Mouse (Mus musculus): ENCODE measurements around the gene Sycn.
A peak's percentile ranks its signal among the peaks of the same experiment; 100 is the strongest.
"Not testable (repeated sequence)": the region's sequence is repeated elsewhere in the genome, so short reads cannot be mapped to it uniquely, and the experiment has no call there.

The Sycn gene

GRCm38 (mm10) chr7:28540526-28540925 is at the start of gene Sycn:
Gene Sycn (plus strand): TSS chr7:28540885.
- DNase-seq (ENCODE audit: low spot score in 2 of 2), result no peak

DNA sequence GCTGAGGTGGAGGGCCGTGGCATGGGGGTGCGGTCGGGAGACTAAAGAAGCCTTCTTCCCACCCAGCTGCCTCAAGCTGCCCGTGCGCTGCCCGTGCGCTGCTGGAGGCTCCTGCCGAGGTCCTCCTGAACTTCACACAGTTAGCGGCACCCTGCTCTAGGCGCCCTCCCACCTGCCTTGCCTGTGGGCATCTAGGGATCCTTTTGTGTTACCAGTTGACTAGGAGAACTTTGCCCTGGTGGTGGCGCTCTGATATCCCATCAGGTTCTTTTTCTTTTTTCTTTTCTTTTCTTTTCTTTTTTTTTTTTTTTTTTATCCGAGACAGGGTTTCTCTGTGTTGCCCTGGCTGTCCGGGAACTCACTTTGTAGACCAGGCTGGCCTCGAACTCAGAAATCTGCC is 49.8 kb upstream of the Sycn start:
- no peak for DNase-seq (ENCODE audit: low spot score in 2 of 2)

DNA sequence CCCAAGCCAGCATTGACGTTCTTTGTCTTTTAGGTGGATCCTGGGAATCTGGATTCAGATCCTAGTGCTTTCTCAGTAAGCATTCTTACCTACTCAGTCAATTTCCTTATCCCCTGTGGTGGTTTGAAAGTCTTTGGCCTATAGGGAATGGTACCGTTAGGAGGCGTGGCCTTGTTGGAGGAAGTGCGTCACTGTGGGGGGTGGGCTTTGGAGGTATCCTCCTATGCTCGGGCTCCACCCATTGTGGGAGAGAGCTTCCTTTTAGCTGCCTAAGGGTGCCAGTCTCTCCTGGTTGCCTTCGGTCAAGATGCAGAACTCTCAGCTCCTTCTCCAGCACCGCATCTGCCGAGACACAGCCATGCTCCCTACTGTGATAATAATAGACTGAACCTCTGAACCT is 48.4 kb upstream of the Sycn start:
- no peak for DNase-seq (ENCODE audit: low spot score in 2 of 2)

- no peak for DNase-seq (ENCODE audit: low spot score in 2 of 2)
These were observed 45.3 kb upstream of the Sycn start for GRCm38 (mm10) chr7:28495426-28495825.

DNA sequence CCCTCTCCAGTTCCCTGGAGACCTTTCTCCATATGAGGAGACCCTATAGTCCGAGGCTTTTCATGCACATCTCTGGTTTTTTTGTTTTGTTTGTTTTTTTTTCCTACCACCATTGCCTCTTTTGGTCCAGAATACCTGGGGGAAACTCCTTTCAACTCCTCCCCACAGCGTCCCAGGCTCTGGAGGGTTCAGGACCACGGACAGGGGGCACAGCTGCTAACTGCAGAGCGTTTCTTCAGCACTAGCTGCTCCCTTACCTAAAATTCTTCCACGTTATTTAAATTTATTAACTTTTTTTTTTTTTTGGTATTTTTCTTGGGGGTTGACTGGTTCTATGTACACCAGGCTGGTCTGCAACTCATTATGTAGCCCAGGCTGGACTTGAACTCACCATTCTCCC is 35.1 kb upstream of the Sycn start:
- no peak for DNase-seq (ENCODE audit: low spot score in 2 of 2)

- DNase-seq (ENCODE audit: low spot score in 2 of 2), result not testable (repeated sequence)
These were observed 31.6 kb upstream of the Sycn start for GRCm38 (mm10) chr7:28509121-28509520.

- DNase-seq (ENCODE audit: low spot score in 2 of 2), result not testable (repeated sequence)
These were observed 30.2 kb upstream of the Sycn start, which contains the start of gene Ifnl2 for GRCm38 (mm10) chr7:28510405-28510974. Gene Ifnl2 (minus strand): TSS chr7:28510455.

DNA sequence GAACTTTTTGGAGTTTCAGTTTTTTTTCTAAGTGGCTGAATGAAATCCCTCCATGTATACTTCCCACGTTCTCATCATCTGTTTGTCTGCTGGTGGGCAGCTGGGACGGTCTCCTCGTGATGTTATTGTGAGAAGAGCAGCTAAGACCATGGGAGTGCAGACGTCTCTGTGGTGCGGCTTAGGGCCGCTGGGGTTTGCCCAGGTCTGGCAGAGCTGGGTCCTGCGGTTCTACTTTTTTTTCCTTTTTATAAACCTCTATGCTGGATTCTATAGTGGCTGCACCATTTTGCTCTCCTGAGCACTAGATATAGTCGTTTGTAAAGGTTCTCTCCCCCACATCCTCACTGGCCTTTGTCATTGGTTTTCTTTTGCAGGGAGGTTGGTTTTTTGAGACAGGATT is 29.2 kb upstream of the Sycn start:
- no peak for DNase-seq (ENCODE audit: low spot score in 2 of 2)

- DNase-seq (ENCODE audit: low spot score in 2 of 2), result not testable (repeated sequence)
These were observed 18.1 kb upstream of the Sycn start, which contains the start of gene Ifnl3 for GRCm38 (mm10) chr7:28522536-28522935. Gene Ifnl3 (plus strand): TSS chr7:28522836.

DNA sequence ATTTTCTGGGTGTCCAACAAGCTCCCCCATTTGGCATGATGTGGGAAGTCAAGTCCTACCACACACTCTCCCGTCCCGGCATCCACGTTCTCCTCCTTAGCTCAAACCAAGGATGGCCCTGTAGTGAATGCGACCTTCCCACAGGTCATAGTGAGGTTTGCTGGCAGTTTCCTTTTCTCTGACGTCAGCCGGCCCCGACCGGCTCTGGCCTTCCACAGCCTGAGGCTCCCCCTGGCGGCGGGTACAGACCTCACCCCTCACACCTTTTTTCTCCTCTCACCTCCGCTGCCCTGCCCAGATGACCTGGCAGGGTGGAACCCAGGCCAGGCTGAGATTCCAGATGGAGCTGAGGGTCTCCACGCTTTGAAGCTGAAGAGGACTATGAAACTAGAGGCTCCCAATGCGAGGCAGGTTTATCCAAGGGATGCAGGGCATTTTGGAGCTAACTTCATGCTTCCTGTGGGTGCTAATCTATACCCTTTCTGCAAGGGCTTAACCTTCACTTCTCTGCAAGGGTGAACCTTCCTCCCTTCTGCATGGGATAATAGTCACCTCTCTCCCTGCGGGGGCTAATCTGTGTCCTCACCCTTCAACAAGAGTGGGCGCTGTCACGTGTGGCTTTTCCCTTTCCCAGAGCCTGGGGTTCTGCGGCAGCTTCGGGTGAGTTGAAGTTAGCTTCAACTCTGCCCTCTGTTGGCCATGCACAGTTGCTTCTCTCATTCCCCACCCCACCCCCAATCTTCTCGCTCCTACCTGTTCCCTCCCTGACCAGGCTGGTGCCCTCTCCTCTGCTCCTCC is 12.6 kb upstream of the Sycn start:
- peak in 1 of 2 experiments; percentile 61 for DNase-seq (ENCODE audit: low spot score in 2 of 2)

DNA sequence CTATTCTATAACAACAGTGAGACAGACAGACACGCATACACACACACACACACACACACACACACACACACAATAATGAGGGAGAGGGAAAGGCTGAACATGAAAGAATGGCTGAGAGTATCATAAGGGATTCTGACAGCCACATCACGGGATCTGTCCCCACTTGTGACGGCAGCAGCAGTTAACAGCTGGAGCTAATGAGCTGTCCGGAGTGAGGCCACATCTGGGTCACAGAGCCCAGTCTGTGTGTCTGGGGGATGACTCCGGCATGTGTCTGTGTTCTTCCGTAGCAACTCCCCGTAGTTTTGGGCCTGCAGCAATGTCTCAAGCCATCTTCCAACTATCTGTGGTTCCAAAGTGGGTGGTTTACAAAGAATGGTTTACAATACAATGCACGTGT is 8.7 kb upstream of the Sycn start:
- no peak for DNase-seq (ENCODE audit: low spot score in 2 of 2)

GRCm38 (mm10) chr7:28538886-28539285 is 1.8 kb upstream of the Sycn start:
- DNase-seq (ENCODE audit: low spot score in 2 of 2), result not testable (repeated sequence)

DNA sequence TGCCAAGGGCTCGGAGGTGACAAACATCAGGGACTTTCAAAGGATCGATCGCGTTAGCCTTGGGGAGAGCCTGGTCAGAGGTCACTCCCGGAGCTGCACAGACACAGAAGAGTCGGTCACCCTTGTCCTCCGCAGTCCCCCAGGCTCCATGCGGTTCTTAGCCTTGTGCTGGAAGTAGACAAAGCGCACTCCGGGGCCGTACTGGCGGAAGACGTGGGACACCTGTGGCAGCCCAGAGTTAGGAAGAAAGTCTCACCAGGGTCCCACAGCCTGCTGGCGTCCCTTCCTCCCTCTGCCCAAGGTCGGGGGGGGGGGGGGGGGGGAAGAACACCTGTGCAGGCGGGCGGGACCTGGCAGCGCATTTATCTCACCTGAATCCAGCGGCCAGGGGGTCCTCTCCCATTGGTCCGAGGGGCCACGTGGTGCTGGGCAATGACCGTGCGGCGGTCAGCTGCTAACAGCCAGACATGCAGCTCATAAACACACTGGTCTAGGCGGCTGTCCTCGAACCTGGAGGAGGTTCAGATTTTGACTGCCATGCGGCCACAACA is 3.4 kb downstream of the Sycn start:
- no peak for DNase-seq (ENCODE audit: low spot score in 2 of 2)

DNA sequence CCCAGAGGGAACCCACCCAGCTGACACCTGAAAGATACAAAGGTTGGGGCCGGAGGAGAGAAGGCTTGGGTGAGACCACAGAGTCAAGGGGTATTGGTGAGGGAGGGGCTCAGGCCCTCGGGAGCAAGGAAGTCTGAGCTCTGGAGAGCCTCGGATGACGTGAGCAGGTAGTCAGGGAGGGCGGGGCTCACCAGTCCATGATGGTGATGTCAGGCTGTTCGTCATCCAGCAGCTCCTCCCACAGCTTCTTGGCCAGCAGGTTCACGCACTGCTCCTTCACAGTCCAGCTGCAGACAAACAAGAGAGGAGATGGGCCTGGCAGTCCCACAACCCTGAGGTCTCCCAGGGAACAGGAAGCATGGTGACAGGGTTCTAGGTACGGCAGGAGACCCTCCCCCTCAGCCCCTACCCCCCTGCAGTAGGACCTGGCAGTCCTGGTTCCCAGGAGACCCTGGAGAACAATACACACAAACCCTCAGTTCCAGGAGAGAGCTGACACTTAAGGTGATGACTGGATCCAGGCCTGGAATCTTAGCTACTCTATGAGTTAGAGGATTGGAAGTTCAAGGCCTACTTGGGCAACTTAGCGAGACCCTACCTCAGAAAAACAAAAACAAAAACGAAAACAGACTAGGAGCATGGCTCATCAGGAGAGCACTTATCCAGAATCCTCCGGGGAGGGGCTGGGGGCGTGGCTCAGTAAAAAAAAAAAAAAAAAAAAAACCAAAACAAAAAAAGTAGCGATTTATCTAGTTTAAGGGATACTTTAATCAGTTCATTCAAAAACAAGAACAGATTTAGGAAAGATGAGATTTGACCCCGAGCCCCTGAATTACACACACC is 4.6 kb downstream of the Sycn start:
- no peak for DNase-seq (ENCODE audit: low spot score in 2 of 2)

- DNase-seq (ENCODE audit: low spot score in 2 of 2), result no peak
These were observed 5.2 kb downstream of the Sycn start for GRCm38 (mm10) chr7:28545891-28546210.

DNA sequence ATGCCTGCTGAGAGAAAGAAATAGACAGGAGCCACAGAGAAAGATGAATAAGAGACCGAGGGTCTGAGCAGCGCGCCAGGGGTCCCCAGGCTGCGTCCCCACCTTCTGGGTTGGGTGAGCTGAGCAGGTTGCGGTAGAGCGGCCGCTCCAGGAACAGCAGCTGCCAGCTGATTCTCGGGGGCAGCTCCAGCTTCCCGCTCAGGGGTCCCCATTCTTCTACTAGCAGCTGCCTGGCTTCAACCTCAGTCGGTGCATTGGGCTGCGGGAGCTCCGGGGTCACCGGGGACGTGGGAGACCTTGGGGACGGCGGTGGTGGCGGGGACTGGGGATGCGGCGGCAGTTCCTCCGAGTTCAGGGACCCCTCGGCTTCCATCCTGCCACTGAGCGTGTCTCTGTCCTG is 6.0 kb downstream of the Sycn start:
- DNase-seq (ENCODE audit: low spot score in 2 of 2), result no peak

DNA sequence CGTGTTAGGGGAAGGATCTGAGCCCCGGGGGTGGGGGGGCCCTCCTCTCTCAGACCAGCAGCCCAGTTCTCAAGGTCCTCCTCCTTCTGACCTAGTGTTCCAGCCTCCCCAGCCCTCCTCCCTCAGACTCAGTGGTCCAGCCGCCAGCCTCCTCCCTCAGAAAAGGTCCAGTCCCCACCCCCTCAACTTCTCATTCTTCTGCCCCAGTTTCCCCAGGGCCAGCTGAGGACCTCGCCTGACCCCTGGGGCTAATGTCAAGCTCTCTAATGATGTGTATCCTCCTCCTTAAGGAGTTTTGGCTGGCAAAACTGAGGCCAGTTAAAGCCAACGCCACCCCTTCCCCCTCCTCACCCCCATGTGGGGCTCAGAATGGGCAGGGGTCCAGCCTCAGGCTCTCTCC is 6.5 kb downstream of the Sycn start, which contains the start of gene Nccrp1:
TSS of gene Nccrp1 (minus strand) at position 101 of the 400 bp plus-strand sequence.
- no peak for DNase-seq (ENCODE audit: low spot score in 2 of 2)

DNA sequence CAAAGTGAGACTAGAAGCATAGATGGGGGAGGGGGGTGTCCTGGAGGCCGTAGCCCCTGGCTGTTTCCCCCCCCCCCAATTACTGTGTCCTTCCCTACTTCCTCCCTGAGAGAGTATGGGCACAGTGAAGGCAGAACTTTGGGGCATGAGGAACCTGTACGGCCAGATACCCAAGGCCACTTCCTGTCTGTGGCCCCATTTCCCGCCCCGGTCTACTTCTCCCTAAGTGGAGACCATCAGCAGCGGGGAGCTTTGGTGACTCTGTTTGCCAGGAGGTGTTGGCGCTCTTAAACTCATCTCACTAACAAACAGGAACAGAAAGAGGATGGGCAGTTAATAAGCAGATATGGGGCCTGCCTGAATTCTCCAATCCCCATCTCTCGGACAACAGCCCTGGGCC is 6.9 kb downstream of the Sycn start:
- DNase-seq (ENCODE audit: low spot score in 2 of 2), result no peak

GRCm38 (mm10) chr7:28553076-28553475 is 12.4 kb downstream of the Sycn start:
- no peak for DNase-seq (ENCODE audit: low spot score in 2 of 2)

- no peak for DNase-seq (ENCODE audit: low spot score in 2 of 2)
These were observed 15.4 kb downstream of the Sycn start for GRCm38 (mm10) chr7:28555939-28556535.

- DNase-seq (ENCODE audit: low spot score in 2 of 2), result no peak
These were observed 16.4 kb downstream of the Sycn start for GRCm38 (mm10) chr7:28557069-28557468.

DNA sequence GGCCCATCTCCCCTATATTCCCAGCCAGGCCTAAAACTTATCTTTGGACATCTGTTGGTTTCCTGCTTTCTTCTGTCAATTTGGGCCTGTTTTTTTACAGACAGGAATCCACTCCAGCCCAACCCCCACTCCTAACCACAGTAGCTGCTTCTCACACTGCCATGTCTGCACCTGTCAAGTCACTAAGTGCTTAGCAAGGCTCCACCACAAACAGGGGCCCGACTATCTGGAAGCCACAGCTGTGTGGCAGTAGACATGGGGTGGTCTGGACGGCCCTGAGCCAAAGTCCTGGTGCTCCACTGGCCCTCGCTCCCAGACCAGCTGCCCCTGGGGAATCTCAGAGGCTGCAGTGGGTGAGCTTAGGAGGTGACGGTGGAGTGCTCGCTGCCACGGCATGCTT is 17.0 kb downstream of the Sycn start:
- DNase-seq (ENCODE audit: low spot score in 2 of 2), result no peak

Measured in left cerebral cortex, adult 9 months (tissue).